Mouse (Mus musculus) hindbrain, embryonic 11.5 days (tissue): Measurements from ENCODE around the gene Nfrkb. TPM values are rescaled to one million over a fixed set of nuclear protein-coding genes. Genes with fewer than 3 reads are reported as not detected.
A peak's percentile ranks its signal among the peaks of the same experiment; 100 is the strongest.

Experiments used
- ATAC-seq: fragments of 200-750 bp; cut with Nextera tagmentation; 2 replicates; pipeline ENCODE4 v1.8.0; 2017; ENCODE audit warnings: mild to moderate bottlenecking, moderate TSS enrichment, moderate library complexity; ENCODE audit not compliant: low FRiP score
- DNase-seq: peaks from one replicate; pipeline ENCODE4 v3.0.0-alpha.2; 2015; ENCODE audit warnings: low spot score
- H3K27ac ChIP-seq: fragments of 300-500 bp; sonication (generic); 2 replicates; pipeline ENCODE4 v1.5.1; 2014; ENCODE audit warnings: mild to moderate bottlenecking, low read depth, low read length
- H3K27me3 ChIP-seq: fragments of 300-500 bp; sonication (generic); 2 replicates; pipeline ENCODE4 v1.6.1; 2014; ENCODE audit warnings: mild to moderate bottlenecking, low read length, moderate library complexity, mixed read lengths; ENCODE audit not compliant: control insufficient read depth, insufficient read depth
- H3K36me3 ChIP-seq: fragments of 300-500 bp; sonication (generic); 2 replicates; pipeline ENCODE4 v1.6.1; 2014; ENCODE audit warnings: mild to moderate bottlenecking, low read length, moderate library complexity, mixed read lengths; ENCODE audit not compliant: control insufficient read depth, insufficient read depth
- H3K4me1 ChIP-seq: fragments of 300-500 bp; sonication (generic); replicated peaks from 2 replicates; pipeline ENCODE4 v1.6.1; 2014; ENCODE audit warnings: low read length, mixed read lengths; ENCODE audit not compliant: control insufficient read depth, insufficient read depth
- H3K4me2 ChIP-seq: fragments of 300-500 bp; sonication (generic); replicated peaks from 2 replicates; pipeline ENCODE4 v1.6.1; 2014; ENCODE audit warnings: mild to moderate bottlenecking, low read depth, low read length
- H3K4me3 ChIP-seq: fragments of 300-500 bp; sonication (generic); 2 replicates; pipeline ENCODE4 v1.5.1; 2014; ENCODE audit warnings: low read depth, low read length
- H3K9ac ChIP-seq: fragments of 300-500 bp; sonication (generic); 2 replicates; pipeline ENCODE4 v1.6.1; 2014; ENCODE audit warnings: low read depth, low read length
- H3K9me3 ChIP-seq: fragments of 300-500 bp; sonication (generic); 2 replicates; pipeline ENCODE4 v1.6.1; 2016; ENCODE audit warnings: low read length; ENCODE audit not compliant: control insufficient read depth
- WGBS: fragments of 180-500 bp; shearing (Covaris S2); extraction: QIAGEN DNeasy Blood & Tissue Kit; methylation state at CpG from one replicate; pipeline ENCODE4 v1.1.7; 2014; 5-methylcytosine and 5-hydroxymethylcytosine counted together
- polyA plus RNA-seq: library from polyadenylated mRNA; unstranded; fragments of >200 nt; fragmentation: Nextera tagmentation; extraction: Ambion mirVana; gene quantifications from 2 replicates; pipeline ENCODE4 v1.2.1, GENCODE M21; 2014

The Nfrkb gene
- polyA plus RNA-seq, 1 experiment from 2014 or later, result 29.4 TPM

DNA sequence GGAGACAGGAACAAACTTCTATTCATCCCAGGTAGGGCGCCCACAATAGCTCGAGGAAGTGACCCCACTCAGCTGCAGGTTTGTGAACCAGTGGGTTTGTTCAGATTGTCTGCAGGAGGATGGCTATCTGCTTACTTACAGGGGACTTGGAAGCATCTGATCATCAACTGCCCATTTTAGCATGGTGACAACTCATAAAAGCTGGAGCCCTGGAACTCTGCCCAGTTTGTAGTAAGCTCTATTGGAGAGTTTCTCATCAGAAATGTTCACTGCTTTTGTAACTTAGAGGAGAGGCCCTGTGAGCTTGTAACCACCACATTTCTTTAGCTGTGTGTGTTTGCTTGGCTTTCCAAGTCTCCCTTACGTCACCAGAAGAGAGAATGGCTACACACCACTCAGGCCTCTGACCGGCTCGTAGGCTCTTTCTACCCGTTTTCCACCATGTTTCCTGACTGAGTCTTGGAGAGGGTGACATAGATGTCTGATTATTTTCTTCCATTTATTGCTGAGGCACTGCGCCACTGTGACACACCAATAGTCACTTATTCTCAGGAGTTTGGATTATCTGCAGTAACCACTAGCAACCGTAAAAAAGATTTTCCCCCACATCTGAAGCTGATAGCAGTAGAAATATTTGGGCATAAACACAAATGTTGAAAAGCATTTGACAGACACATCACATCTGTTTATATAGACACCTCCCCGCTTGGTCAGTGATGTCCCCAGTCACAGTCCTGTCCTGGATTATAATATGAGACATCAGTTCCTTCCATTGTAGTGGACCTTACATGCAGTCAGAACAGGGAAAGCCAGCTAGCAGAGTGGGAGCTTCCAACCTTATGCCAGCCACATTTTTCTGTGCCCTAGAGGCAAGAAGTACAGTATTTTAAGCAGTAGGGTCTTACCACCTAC is 22.0 kb upstream of the Nfrkb start:
- H3K4me1 ChIP-seq, result no peaks in the 10 kb centered on the region
- no peak overlapping the region for H3K4me2 ChIP-seq
- no peaks in the 10 kb centered on the region for H3K27me3 ChIP-seq
- 93% methylated on average over 9 of the region's 9 CpGs for WGBS
- no peak for ATAC-seq
- H3K4me3 ChIP-seq, result no peak overlapping the region
- H3K27ac ChIP-seq, result no peak overlapping the region
- no peaks in the 10 kb centered on the region for H3K9me3 ChIP-seq
- H3K36me3 ChIP-seq, result no peaks in the 10 kb centered on the region
- no peak overlapping the region for H3K9ac ChIP-seq
- DNase-seq, result no peak

DNA sequence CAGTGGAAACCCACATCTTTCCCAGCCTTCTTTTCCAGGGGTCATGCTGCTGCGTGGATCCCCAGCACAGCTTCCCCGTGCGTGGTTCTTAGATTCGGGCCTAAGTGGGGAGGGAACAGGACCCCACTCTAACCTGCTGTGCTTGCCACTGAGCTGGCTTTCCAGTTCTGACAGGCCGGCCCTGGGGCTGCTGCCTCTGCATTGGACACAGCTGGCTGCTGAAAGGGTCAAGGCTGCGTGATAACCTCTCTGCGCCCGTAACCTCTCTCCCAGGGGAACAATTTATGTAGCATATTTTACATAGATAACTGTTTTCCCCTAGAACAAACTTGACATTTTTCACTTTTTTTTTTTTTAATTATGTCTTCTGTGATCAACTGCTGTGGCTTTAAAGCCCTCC is 20.9 kb upstream of the Nfrkb start:
- 81% methylated on average over 8 of the region's 8 CpGs for WGBS
- no peak overlapping the region for H3K4me2 ChIP-seq

DNA sequence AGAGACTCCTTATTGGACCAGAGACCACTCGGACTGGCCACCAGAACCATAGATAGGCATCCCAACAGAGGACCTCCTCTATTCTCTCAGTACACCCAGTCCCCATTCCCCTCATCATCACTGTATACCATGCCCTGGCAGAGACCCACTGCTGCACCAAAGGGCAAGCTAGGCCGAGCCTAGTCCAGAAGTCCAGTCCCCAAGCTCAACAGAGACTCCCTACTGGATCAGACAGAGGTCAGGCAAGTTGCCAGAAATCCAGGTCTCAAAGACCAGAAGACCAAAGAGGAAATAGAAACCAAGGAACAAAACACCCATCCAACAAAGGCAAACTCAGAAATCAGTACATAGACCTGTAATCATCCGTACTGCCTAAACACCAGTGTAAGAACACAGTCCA is 14.3 kb upstream of the Nfrkb start:
- WGBS, result 96% methylated on average over 3 of the region's 3 CpGs
- Histone ChIP-seq H3K4me3 (no peak overlapping the region), H3K36me3 (0 out of 2 replicates have a peak, but pooled peaks cover 5% of the 10 kb centered on the region), H3K4me2 (no peak overlapping the region), H3K9me3 (no peaks in the 10 kb centered on the region), H3K27ac (no peak overlapping the region), H3K4me1 (no peaks in the 10 kb centered on the region), H3K9ac (no peak overlapping the region), H3K27me3 (no peaks in the 10 kb centered on the region)
- no peak for DNase-seq
- no peak for ATAC-seq

More for the DNA sequence above, 20.9 kb upstream of the Nfrkb start:
- no peaks in the 10 kb centered on the region for H3K4me1 ChIP-seq
- no peaks in the 10 kb centered on the region for H3K27me3 ChIP-seq
- H3K27ac ChIP-seq, result no peak overlapping the region
- H3K4me3 ChIP-seq, result no peak overlapping the region
- ATAC-seq (no peak), DNase-seq (no peak)
- H3K9ac ChIP-seq, result no peak overlapping the region
- H3K9me3 ChIP-seq, result no peaks in the 10 kb centered on the region
- H3K36me3 ChIP-seq, result no peaks in the 10 kb centered on the region

DNA sequence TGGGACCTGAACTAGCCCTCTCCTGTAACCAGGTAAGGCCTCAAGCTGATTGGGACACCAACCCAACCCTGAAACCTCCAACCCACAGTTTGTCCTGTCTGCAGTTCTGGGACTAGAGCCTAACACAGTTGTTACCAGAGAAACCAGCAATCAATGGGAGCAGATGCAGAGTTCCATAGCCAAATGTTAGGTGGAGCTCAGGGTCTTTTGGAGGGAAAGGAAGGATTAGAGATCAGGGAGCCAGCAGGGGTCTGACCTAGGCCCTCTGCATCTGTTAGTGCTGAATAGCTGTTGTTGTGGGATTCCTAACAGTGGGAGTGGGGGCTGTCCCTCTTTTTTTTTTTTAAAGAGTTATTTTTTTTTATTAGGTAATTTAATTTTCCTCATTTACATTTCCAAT is 9.3 kb upstream of the Nfrkb start:
- Histone ChIP-seq H3K27me3 (no peaks in the 10 kb centered on the region), H3K4me2 (no peak overlapping the region), H3K9me3 (no peaks in the 10 kb centered on the region), H3K9ac (no peak overlapping the region), H3K4me1 (no peaks in the 10 kb centered on the region), H3K27ac (no peak overlapping the region), H3K4me3 (no peak overlapping the region), H3K36me3 (0 out of 2 replicates have a peak, but pooled peaks cover 5% of the 10 kb centered on the region)
- ATAC-seq (no peak), DNase-seq (no peak)

DNA sequence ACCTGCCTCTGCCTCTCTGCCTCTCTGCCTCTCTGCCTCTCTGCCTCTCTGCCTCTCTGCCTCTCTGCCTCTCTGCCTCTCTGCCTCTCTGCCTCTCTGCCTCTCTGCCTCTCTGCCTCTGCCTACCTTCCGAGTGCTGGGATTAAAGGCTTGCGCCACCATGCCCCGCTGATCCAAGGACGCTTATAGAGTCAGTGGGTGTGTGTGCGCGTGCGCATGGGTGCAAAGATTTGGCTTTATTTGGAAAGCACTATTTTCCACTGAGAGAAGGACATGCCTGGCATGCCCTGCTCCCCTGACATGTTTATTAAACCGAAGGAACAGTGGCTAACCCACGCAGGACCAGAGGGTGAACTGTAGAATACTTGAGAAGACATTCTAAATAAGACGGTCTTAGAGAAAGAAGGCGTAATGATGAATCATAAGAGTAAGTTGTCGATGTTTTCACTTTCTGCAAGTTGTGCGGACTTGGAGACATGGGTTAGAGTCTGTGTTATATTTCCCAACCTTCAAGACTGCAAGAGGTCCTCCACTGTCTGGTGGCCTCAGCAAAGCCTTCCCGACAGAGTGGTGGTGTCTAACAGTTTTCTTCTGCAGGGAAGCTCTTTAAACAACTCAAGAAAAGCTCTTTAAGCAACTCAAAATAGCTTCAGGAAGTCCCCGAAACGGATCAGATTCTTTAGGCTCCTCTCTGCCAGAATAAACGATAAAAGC is 1.0 kb upstream of the Nfrkb start:
- Histone ChIP-seq H3K9ac (no peak overlapping the region), H3K4me1 (peaks cover 4% of the 10 kb centered on the region; the same call in 1 of the 2 replicates), H3K4me3 (0 out of 2 replicates have a peak overlapping the region, but pooled peaks have one; percentile 92), H3K9me3 (no peaks in the 10 kb centered on the region), H3K4me2 (no peak overlapping the region), H3K27ac (no peak overlapping the region), H3K36me3 (no peaks in the 10 kb centered on the region), H3K27me3 (no peaks in the 10 kb centered on the region)
- ATAC-seq (no peak), DNase-seq (no peak)
- 90% methylated on average over 17 of the region's 17 CpGs for WGBS

DNA sequence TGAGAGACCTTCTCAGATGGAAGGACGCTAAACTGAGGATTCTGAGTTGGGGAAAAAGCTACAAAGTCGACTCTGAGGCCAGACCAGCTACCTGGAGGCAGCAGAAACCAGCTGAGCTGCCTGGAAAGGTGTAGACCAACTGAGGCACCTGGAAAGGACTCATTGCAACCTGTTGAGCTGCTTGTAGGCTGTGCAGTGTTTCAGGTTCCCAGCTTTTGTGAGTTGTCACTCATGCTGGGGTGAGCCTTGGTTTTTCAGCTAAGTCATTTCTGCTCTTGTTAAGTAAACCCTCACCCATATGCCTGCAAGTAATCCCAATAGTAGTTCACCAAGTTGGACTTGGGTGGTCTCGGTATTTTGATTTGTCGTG is 507 bp upstream of the Nfrkb start:
- no peaks in the 10 kb centered on the region for H3K27me3 ChIP-seq
- no peak overlapping the region for H3K27ac ChIP-seq
- H3K4me3 ChIP-seq, result peak overlapping the region; percentile 92
- 28% methylated on average over 4 of the region's 4 CpGs for WGBS
- H3K4me1 ChIP-seq, result peaks cover 4% of the 10 kb centered on the region; the same call in 1 of the 2 replicates
- DNase-seq, result no peak
- ATAC-seq, result peak; percentile 43
- H3K9me3 ChIP-seq, result no peaks in the 10 kb centered on the region
- no peaks in the 10 kb centered on the region for H3K36me3 ChIP-seq
- peak overlapping the region; percentile 54 for H3K4me2 ChIP-seq
- H3K9ac ChIP-seq, result peak overlapping the region; percentile 82; the same call in 1 of the 2 replicates

DNA sequence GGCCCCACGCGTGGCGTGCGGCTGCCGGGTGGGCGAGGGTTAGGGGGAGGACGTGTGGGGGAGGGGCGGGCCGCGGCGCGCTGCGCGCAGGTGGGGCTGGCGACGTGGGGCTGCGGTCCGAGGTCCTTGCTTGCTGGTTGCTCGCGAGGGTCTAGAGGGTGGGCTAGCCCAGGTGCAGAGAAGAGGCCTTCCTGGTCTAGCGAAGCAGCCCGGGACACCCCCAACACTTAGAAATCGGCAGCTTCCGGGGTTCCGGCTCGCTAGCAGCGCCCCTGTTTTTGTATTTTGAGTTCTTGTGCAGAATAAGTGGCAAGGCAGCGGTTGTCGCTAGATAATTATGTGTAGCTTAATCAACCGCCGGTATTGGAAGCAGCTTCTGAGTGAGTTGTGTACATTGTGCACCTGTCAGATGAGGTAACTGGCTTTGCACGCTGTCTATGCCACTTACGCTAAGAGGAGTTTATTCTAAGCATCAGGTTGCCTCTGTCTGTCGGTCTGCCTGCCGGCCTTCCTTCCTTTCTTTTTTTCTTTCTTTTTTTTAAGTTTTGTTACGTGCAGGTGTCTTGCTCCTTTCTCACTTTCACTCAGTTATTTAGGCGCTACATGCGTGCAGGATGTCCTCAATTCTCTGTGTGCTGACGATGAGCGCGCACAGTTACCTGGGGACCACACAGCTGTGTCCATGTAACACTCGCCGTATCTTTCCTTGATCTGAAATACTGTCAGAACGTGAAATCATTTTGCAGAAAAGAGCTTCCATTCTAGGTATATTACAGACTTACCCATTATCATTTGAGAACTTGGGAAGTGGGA is 582 bp downstream of the Nfrkb start:
- Histone ChIP-seq H3K9me3 (no peaks in the 10 kb centered on the region), H3K4me3 (peak overlapping the region; percentile 92), H3K4me2 (peak overlapping the region; percentile 54), H3K27me3 (no peaks in the 10 kb centered on the region), H3K36me3 (peaks cover 4% of the 10 kb centered on the region; the same call in 1 of the 2 replicates), H3K9ac (peak overlapping the region; percentile 82), H3K27ac (0 out of 2 replicates have a peak overlapping the region, but pooled peaks have one; percentile 42), H3K4me1 (peaks cover 4% of the 10 kb centered on the region; the same call in 1 of the 2 replicates)
- DNase-seq, result no peak
- peak; percentile 82 for ATAC-seq
- WGBS, result 14% methylated on average over 34 of the region's 44 CpGs

DNA sequence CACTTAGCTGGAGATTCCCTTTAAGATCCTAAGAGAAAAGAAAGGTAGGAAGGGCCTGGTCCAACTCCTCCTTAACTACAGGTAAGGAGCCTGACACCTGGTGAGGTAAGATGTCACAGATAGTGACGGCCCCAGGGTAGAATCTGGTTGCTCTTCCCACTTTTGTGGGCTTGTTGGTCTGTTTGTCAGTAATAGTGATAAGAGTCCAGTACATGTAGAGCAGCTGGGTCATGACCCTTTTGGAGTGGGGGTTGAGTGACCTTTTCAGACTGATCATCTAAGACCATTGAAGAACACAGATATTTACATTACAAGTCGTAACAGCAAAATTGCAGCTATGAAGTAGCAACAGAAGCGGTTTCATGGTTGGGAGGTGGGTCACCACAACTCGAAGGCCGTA is 1.2 kb downstream of the Nfrkb start:
- H3K9ac ChIP-seq, result no peak overlapping the region

More for the DNA sequence above, 1.2 kb downstream of the Nfrkb start:
- Histone ChIP-seq H3K27me3 (no peaks in the 10 kb centered on the region), H3K9me3 (no peaks in the 10 kb centered on the region), H3K36me3 (peaks cover 4% of the 10 kb centered on the region; the same call in 1 of the 2 replicates), H3K4me1 (peaks cover 4% of the 10 kb centered on the region; the same call in 1 of the 2 replicates), H3K4me3 (peak overlapping the region; percentile 92), H3K27ac (no peak overlapping the region), H3K4me2 (no peak overlapping the region)
- WGBS, result 94% methylated on average over 5 of the region's 5 CpGs
- no peak for ATAC-seq
- no peak for DNase-seq
